Mouse (Mus musculus) retina, embryonic 14.5 days (tissue): ENCODE results near the gene Zfp952.
"Not testable (repeated sequence)": the region's sequence is repeated elsewhere in the genome, so short reads cannot be mapped to it uniquely, and the experiment has no call there.

ENCODE experiments used
- DNase-seq: peaks from one replicate; pipeline ENCODE4 v3.0.0-alpha.2; 2015; ENCODE audit warnings: low spot score

Zfp952 gene

GRCm38 (mm10) chr17:32992699-32993474, at the start of gene Zfp952:
TSS of gene Zfp952 (plus strand) at chr17:32993129.
- peak; percentile 95 for DNase-seq

GRCm38 (mm10) chr17:32943661-32944060, 49.3 kb upstream of the Zfp952 start:
- DNase-seq, result no peak

- no peak for DNase-seq
Measured at GRCm38 (mm10) chr17:32944402-32945035, 48.4 kb upstream of the Zfp952 start.

- no peak for DNase-seq
Measured at GRCm38 (mm10) chr17:32946716-32947115, 46.2 kb upstream of the Zfp952 start.

- peak; percentile 33 for DNase-seq
Measured at GRCm38 (mm10) chr17:32947215-32947914, 45.6 kb upstream of the Zfp952 start, which contains the start of gene Cyp4f13. TSS of gene Cyp4f13 (minus strand) at chr17:32947402.

GRCm38 (mm10) chr17:32950136-32950535, 42.8 kb upstream of the Zfp952 start:
- DNase-seq, result no peak

- no peak for DNase-seq
Measured at GRCm38 (mm10) chr17:32951006-32951405, 41.9 kb upstream of the Zfp952 start.

GRCm38 (mm10) chr17:32951441-32951840, 41.5 kb upstream of the Zfp952 start:
- DNase-seq, result peak; percentile 85

- no peak for DNase-seq
Measured at GRCm38 (mm10) chr17:32965253-32965622, 27.7 kb upstream of the Zfp952 start.

GRCm38 (mm10) chr17:32965623-32966290, 27.2 kb upstream of the Zfp952 start, which contains the start of gene Zfp472:
TSS of gene Zfp472 (plus strand) at chr17:32965814.
- DNase-seq, result peak; percentile 96

GRCm38 (mm10) chr17:32981361-32981760, 11.6 kb upstream of the Zfp952 start:
- DNase-seq, result no peak

- DNase-seq, result no peak
Measured at GRCm38 (mm10) chr17:32986301-32986700, 6.6 kb upstream of the Zfp952 start.

- DNase-seq, result no peak
Measured at GRCm38 (mm10) chr17:32991965-32992698, 797 bp upstream of the Zfp952 start.

- no peak for DNase-seq
Measured at GRCm38 (mm10) chr17:32998492-32998891, 5.6 kb downstream of the Zfp952 start.

- no peak for DNase-seq
Measured at GRCm38 (mm10) chr17:33008337-33008736, 15.4 kb downstream of the Zfp952 start.

GRCm38 (mm10) chr17:33020434-33020833, 27.5 kb downstream of the Zfp952 start:
- DNase-seq, result not testable (repeated sequence)

- peak; percentile 11 for DNase-seq
Measured at GRCm38 (mm10) chr17:33032376-33032775, 39.4 kb downstream of the Zfp952 start.

- DNase-seq, result peak; percentile 90
Measured at GRCm38 (mm10) chr17:33032900-33033891, 40.3 kb downstream of the Zfp952 start, which contains the start of gene Zfp763. TSS of gene Zfp763 (minus strand) at chr17:33033402.
